Mouse (Mus musculus) stomach, postnatal 0 days (tissue): ENCODE data around the gene Psmc1.

Experiments used
- CTCF ChIP-seq: IDR thresholded peaks from 2 replicates; pipeline ENCODE4 v1.5.1; 2016; ENCODE audit warnings: antibody characterized with exemption, low read depth, mild to moderate bottlenecking, moderate library complexity
- EP300 ChIP-seq: optimal IDR thresholded peaks from 2 replicates; pipeline ENCODE3; 2016; ENCODE audit warnings: antibody characterized with exemption

DNA sequence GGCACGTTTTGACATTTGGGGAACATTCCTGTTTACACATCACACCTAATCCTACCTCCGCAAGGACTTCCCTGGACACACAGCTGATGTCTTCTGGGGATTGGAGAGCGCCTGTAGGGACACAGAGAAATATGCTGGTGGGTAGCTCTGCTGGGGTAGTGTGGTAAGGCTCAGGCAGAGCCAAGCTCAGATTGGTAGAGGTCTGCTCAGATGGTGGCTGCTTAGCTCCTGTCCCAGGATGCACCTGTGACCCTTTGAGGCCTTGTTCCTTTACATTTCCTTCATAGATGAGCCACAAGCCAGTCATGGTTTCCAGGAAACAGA is 9.3 kb upstream of the Psmc1 start:
- no peak for TF ChIP-seq CTCF
- TF ChIP-seq EP300: no peak
